Mouse (Mus musculus): ENCODE results near the gene Chst15.

Gene Chst15

GRCm38 (mm10) chr7:132336781-132337180, 19.8 kb upstream of the Chst15 start:
- peak; percentile 32 to 53 for DNase-seq (ENCODE audit: low spot score in 2 of 2)

- no peak for DNase-seq (ENCODE audit: low spot score in 2 of 2)
Measured at GRCm38 (mm10) chr7:132335367-132335766, 18.3 kb upstream of the Chst15 start.

- no peak for DNase-seq (ENCODE audit: low spot score in 2 of 2)
Measured at GRCm38 (mm10) chr7:132333078-132333477, 16.1 kb upstream of the Chst15 start.

GRCm38 (mm10) chr7:132332176-132332575, 15.1 kb upstream of the Chst15 start:
- no peak for DNase-seq (ENCODE audit: low spot score in 2 of 2)

- DNase-seq (ENCODE audit: low spot score in 2 of 2): no peak
Measured at GRCm38 (mm10) chr7:132330179-132330578, 13.2 kb upstream of the Chst15 start.

GRCm38 (mm10) chr7:132328648-132329047, 11.6 kb upstream of the Chst15 start:
- DNase-seq (ENCODE audit: low spot score in 2 of 2): no peak

- DNase-seq (ENCODE audit: low spot score in 2 of 2): no peak
Measured at GRCm38 (mm10) chr7:132325549-132326331, 8.7 kb upstream of the Chst15 start.

GRCm38 (mm10) chr7:132323430-132323829, 6.4 kb upstream of the Chst15 start:
- DNase-seq (ENCODE audit: low spot score in 2 of 2): no peak

GRCm38 (mm10) chr7:132321392-132321958, 4.4 kb upstream of the Chst15 start:
- no peak for DNase-seq (ENCODE audit: low spot score in 2 of 2)

- peak; percentile 34 to 57 for DNase-seq (ENCODE audit: low spot score in 2 of 2)
Measured at GRCm38 (mm10) chr7:132316101-132317035, 660 bp downstream of the Chst15 start.

GRCm38 (mm10) chr7:132315149-132316091, 1.6 kb downstream of the Chst15 start:
- peak; percentile 53 to 59 for DNase-seq (ENCODE audit: low spot score in 2 of 2)

- DNase-seq (ENCODE audit: low spot score in 2 of 2): peak; percentile 70 to 84
Measured at GRCm38 (mm10) chr7:132312396-132312795, 4.6 kb downstream of the Chst15 start.

GRCm38 (mm10) chr7:132308537-132309191, 8.4 kb downstream of the Chst15 start:
- no peak for DNase-seq (ENCODE audit: low spot score in 2 of 2)

GRCm38 (mm10) chr7:132307722-132308271, 9.2 kb downstream of the Chst15 start:
- no peak for DNase-seq (ENCODE audit: low spot score in 2 of 2)

- DNase-seq (ENCODE audit: low spot score in 2 of 2): no peak
Measured at GRCm38 (mm10) chr7:132306671-132307412, 10.2 kb downstream of the Chst15 start.

GRCm38 (mm10) chr7:132305492-132306375, 11.3 kb downstream of the Chst15 start:
- no peak for DNase-seq (ENCODE audit: low spot score in 2 of 2)

- no peak for DNase-seq (ENCODE audit: low spot score in 2 of 2)
Measured at GRCm38 (mm10) chr7:132304424-132305085, 12.5 kb downstream of the Chst15 start.

GRCm38 (mm10) chr7:132303988-132304387, 13.0 kb downstream of the Chst15 start:
- no peak for DNase-seq (ENCODE audit: low spot score in 2 of 2)
